Mouse (Mus musculus) megakaryocyte-erythroid progenitor cell, adult 5-6 weeks (primary cell): Measurements from ENCODE around the gene Lrrc4b. TPM values are rescaled to one million over a fixed set of nuclear protein-coding genes. Genes with fewer than 3 reads are reported as not detected.
A peak's percentile ranks its signal among the peaks of the same experiment; 100 is the strongest.

ENCODE experiments used
- ATAC-seq: replicated peaks from 2 replicates; pipeline ENCODE4 v1.8.0; 2016; ENCODE audit warnings: mild to moderate bottlenecking, inconsistent platforms; ENCODE audit not compliant: severe bottlenecking, poor library complexity, low FRiP score, low TSS enrichment
- total RNA-seq, 2 experiments: library from RNA; stranded (forward) in 1 of 2; stranded (reverse) in 1 of 2; fragments of 200-1000, 215-1000 nt in 1 of 2; fragments of >200 nt in 1 of 2; fragmentation: Nextera tagmentation in 1 of 2; gene quantifications; 2 replicates each; pipeline ENCODE4 v1.2.3; 2014 to 2017

The Lrrc4b gene
- total RNA-seq, 2 experiments from 2014 or later, result not detected

GRCm38 (mm10) chr7:44434089-44434488, 5.3 kb downstream of the Lrrc4b start:
- no peak for ATAC-seq

GRCm38 (mm10) chr7:44435796-44436195, 7.0 kb downstream of the Lrrc4b start:
- no peak for ATAC-seq

- peak; percentile 44; the same call in 1 of the 2 replicates for ATAC-seq
These were observed 7.4 kb downstream of the Lrrc4b start for GRCm38 (mm10) chr7:44436267-44436666.

GRCm38 (mm10) chr7:44437188-44437587, 8.4 kb downstream of the Lrrc4b start:
- ATAC-seq, result no peak

GRCm38 (mm10) chr7:44437933-44438332, 9.1 kb downstream of the Lrrc4b start:
- ATAC-seq, result no peak

- no peak for ATAC-seq
These were observed 10.9 kb downstream of the Lrrc4b start for GRCm38 (mm10) chr7:44439696-44440095.

- no peak for ATAC-seq
These were observed 11.7 kb downstream of the Lrrc4b start for GRCm38 (mm10) chr7:44440479-44440878.

GRCm38 (mm10) chr7:44441180-44441579, 12.4 kb downstream of the Lrrc4b start:
- no peak for ATAC-seq

- no peak for ATAC-seq
These were observed 12.9 kb downstream of the Lrrc4b start for GRCm38 (mm10) chr7:44441648-44442109.

GRCm38 (mm10) chr7:44442407-44442821, 13.6 kb downstream of the Lrrc4b start:
- ATAC-seq, result no peak

- ATAC-seq, result no peak
These were observed 14.7 kb downstream of the Lrrc4b start for GRCm38 (mm10) chr7:44443268-44444173.

GRCm38 (mm10) chr7:44444886-44445527, 16.2 kb downstream of the Lrrc4b start:
- no peak for ATAC-seq

GRCm38 (mm10) chr7:44445528-44445923, 16.7 kb downstream of the Lrrc4b start:
- no peak for ATAC-seq

GRCm38 (mm10) chr7:44446070-44446855, 17.4 kb downstream of the Lrrc4b start:
- ATAC-seq, result no peak

- no peak for ATAC-seq
These were observed 24.4 kb downstream of the Lrrc4b start for GRCm38 (mm10) chr7:44453256-44453655.

- no peak for ATAC-seq
These were observed 27.5 kb downstream of the Lrrc4b start for GRCm38 (mm10) chr7:44456302-44456701.

GRCm38 (mm10) chr7:44460067-44460466, 31.2 kb downstream of the Lrrc4b start:
- ATAC-seq, result no peak

GRCm38 (mm10) chr7:44460767-44461502, 32.1 kb downstream of the Lrrc4b start:
- no peak for ATAC-seq

GRCm38 (mm10) chr7:44461503-44462217, 32.8 kb downstream of the Lrrc4b start:
- no peak for ATAC-seq
